Mouse (Mus musculus) myocyte (in vitro differentiated cells): Measurements from ENCODE around the gene Cd70.

Experiments
- CEBPB ChIP-seq: IDR thresholded peaks from 2 replicates; pipeline ENCODE4 v1.6.1; 2011; ENCODE audit warnings: mild to moderate bottlenecking, moderate library complexity; ENCODE audit not compliant: poor library complexity, insufficient read depth, severe bottlenecking
- E2F4 ChIP-seq: IDR thresholded peaks from one replicate; pipeline ENCODE4 v1.6.1; 2011; ENCODE audit warnings: mild to moderate bottlenecking, control low read depth, moderate library complexity; ENCODE audit not compliant: insufficient read depth
- MAX ChIP-seq: IDR thresholded peaks from one replicate; pipeline ENCODE4 v1.6.1; 2011; ENCODE audit warnings: low read depth, mild to moderate bottlenecking, control low read depth
- MYOD1 ChIP-seq, 3 experiments: IDR thresholded peaks; one replicate each; pipeline ENCODE4 v1.6.1; 2011; ENCODE audit warnings: control low read depth in 2 of 3, low read depth in 2 of 3, mild to moderate bottlenecking in 2 of 3, moderate library complexity in 1 of 3; ENCODE audit not compliant: insufficient read length in 2 of 3, control insufficient read depth in 1 of 3
- MYOG ChIP-seq, 3 experiments: IDR thresholded peaks; one replicate each; pipeline ENCODE4 v1.6.1; 2011; ENCODE audit warnings: control low read depth in 2 of 3, low read depth in 2 of 3, mild to moderate bottlenecking in 2 of 3; ENCODE audit not compliant: insufficient read length in 2 of 3, control insufficient read depth in 1 of 3, insufficient read depth in 1 of 3
- POLR2A ChIP-seq: IDR thresholded peaks from one replicate; pipeline ENCODE4 v1.6.1; 2011; ENCODE audit warnings: low read depth, mild to moderate bottlenecking, control low read depth, moderate library complexity; ENCODE audit not compliant: insufficient read length
- POLR2AphosphoS2 ChIP-seq: IDR thresholded peaks from one replicate; pipeline ENCODE4 v1.6.1; 2011; ENCODE audit warnings: low read depth, control low read depth; ENCODE audit not compliant: insufficient read length
- TCF12 ChIP-seq: IDR thresholded peaks from one replicate; pipeline ENCODE4 v1.6.1; 2011; ENCODE audit warnings: mild to moderate bottlenecking, control low read depth; ENCODE audit not compliant: poor library complexity, insufficient read depth, severe bottlenecking

- TF ChIP-seq POLR2AphosphoS2 (no peak), MYOG (IDR thresholded peaks at IDR 0.05; ENCODE audit: control insufficient read depth in 1 of 3, insufficient read depth in 1 of 3, insufficient read length in 2 of 3, low read depth in 2 of 3) (no peak), POLR2A (no peak), MAX (no peak), TCF12 (no peak), CEBPB (no peak), E2F4 (no peak), MYOD1 (IDR thresholded peaks at IDR 0.05; ENCODE audit: control insufficient read depth in 1 of 3, insufficient read length in 2 of 3, low read depth in 2 of 3) (no peak)
These were observed 30.8 kb downstream of the Cd70 start for GRCm38 (mm10) chr17:57118524-57119349.
